Mouse (Mus musculus): ENCODE measurements around the gene Spats1. TPM values are rescaled to one million over a fixed set of nuclear protein-coding genes. Genes with fewer than 3 reads are reported as not detected.

Gene Spats1
- polyA plus RNA-seq, 1 experiment from 2014 or later = 0.27 TPM

GRCm38 (mm10) chr17:45515204-45515726 is 40.0 kb upstream of the Spats1 start:
- Histone ChIP-seq H3K27me3 (replicated peaks; ENCODE audit: control insufficient read depth, insufficient read depth, low read length) (no peaks in the 10 kb centered on the region), H3K36me3 (ENCODE audit: control insufficient read depth, insufficient read depth, low read length) (peaks cover 10% of the 10 kb centered on the region), H3K9ac (ENCODE audit: low read depth, low read length) (no peak overlapping the region), H3K4me2 (ENCODE audit: low read depth, low read length) (no peak overlapping the region), H3K4me1 (ENCODE audit: control insufficient read depth, insufficient read depth, low read length) (no peaks in the 10 kb centered on the region; the same call in 1 of the 2 replicates), H3K4me3 (ENCODE audit: low read length) (no peak overlapping the region), H3K9me3 (ENCODE audit: control insufficient read depth, low read length) (no peaks in the 10 kb centered on the region), H3K27ac (ENCODE audit: low read length) (no peak overlapping the region)
- ATAC-seq = peak; percentile 57; the same call in 1 of the 2 replicates
- 53% methylated on average over 15 of the region's 15 CpGs for WGBS

- Histone ChIP-seq H3K9ac (ENCODE audit: low read depth, low read length) (no peak overlapping the region), H3K27ac (ENCODE audit: low read length) (no peak overlapping the region), H3K9me3 (ENCODE audit: control insufficient read depth, low read length) (no peaks in the 10 kb centered on the region), H3K4me3 (ENCODE audit: low read length) (no peak overlapping the region), H3K36me3 (ENCODE audit: control insufficient read depth, insufficient read depth, low read length) (0 out of 2 replicates have a peak, but pooled peaks cover 6% of the 10 kb centered on the region), H3K4me2 (ENCODE audit: low read depth, low read length) (no peak overlapping the region), H3K4me1 (ENCODE audit: control insufficient read depth, insufficient read depth, low read length) (no peaks in the 10 kb centered on the region; the same call in 1 of the 2 replicates), H3K27me3 (replicated peaks; ENCODE audit: control insufficient read depth, insufficient read depth, low read length) (no peaks in the 10 kb centered on the region)
- 93% methylated on average over 4 of the region's 4 CpGs for WGBS
- no peak for ATAC-seq
These were observed 36.5 kb upstream of the Spats1 start for GRCm38 (mm10) chr17:45511757-45512156.

- 91% methylated on average over 4 of the region's 4 CpGs for WGBS
These were observed 35.7 kb upstream of the Spats1 start for GRCm38 (mm10) chr17:45510871-45511270.

GRCm38 (mm10) chr17:45506700-45507189 is 31.5 kb upstream of the Spats1 start, which contains the start of gene Aars2:
Gene Aars2 (plus strand): TSS chr17:45506841.
- under 1% methylated on average over 42 of the region's 42 CpGs for WGBS
- peak within 1 kb of the TSS; percentile 80 for H3K27ac ChIP-seq (ENCODE audit: low read length)

More at GRCm38 (mm10) chr17:45510871-45511270, 35.7 kb upstream of the Spats1 start:
- ATAC-seq = no peak
- Histone ChIP-seq H3K4me3 (ENCODE audit: low read length) (no peak overlapping the region), H3K9me3 (ENCODE audit: control insufficient read depth, low read length) (no peaks in the 10 kb centered on the region), H3K4me2 (ENCODE audit: low read depth, low read length) (no peak overlapping the region), H3K36me3 (ENCODE audit: control insufficient read depth, insufficient read depth, low read length) (0 out of 2 replicates have a peak, but pooled peaks cover 6% of the 10 kb centered on the region), H3K4me1 (ENCODE audit: control insufficient read depth, insufficient read depth, low read length) (0 out of 2 replicates have a peak, but pooled peaks cover 3% of the 10 kb centered on the region), H3K27ac (ENCODE audit: low read length) (no peak overlapping the region), H3K9ac (ENCODE audit: low read depth, low read length) (no peak overlapping the region), H3K27me3 (replicated peaks; ENCODE audit: control insufficient read depth, insufficient read depth, low read length) (no peaks in the 10 kb centered on the region)

GRCm38 (mm10) chr17:45505941-45506465 is 30.8 kb upstream of the Spats1 start:
- H3K9ac ChIP-seq (ENCODE audit: low read depth, low read length) = no peak overlapping the region
- H3K4me3 ChIP-seq (ENCODE audit: low read length) = no peak overlapping the region
- ATAC-seq = no peak
- 71% methylated on average over 6 of the region's 6 CpGs for WGBS
- no peaks in the 10 kb centered on the region for H3K9me3 ChIP-seq (ENCODE audit: control insufficient read depth, low read length)
- 0 out of 2 replicates have a peak, but pooled peaks cover 2% of the 10 kb centered on the region for H3K36me3 ChIP-seq (ENCODE audit: control insufficient read depth, insufficient read depth, low read length)
- H3K27ac ChIP-seq (ENCODE audit: low read length) = no peak overlapping the region
- no peaks in the 10 kb centered on the region for H3K27me3 ChIP-seq (replicated peaks; ENCODE audit: control insufficient read depth, insufficient read depth, low read length)
- H3K4me2 ChIP-seq (ENCODE audit: low read depth, low read length) = no peak overlapping the region
- peaks cover 3% of the 10 kb centered on the region; the same call in 1 of the 2 replicates for H3K4me1 ChIP-seq (ENCODE audit: control insufficient read depth, insufficient read depth, low read length)

More at GRCm38 (mm10) chr17:45506700-45507189, 31.5 kb upstream of the Spats1 start, which contains the start of gene Aars2:
- Histone ChIP-seq H3K27me3 (replicated peaks; ENCODE audit: control insufficient read depth, insufficient read depth, low read length) (no peaks in the 10 kb centered on the region), H3K4me2 (ENCODE audit: low read depth, low read length) (peak within 1 kb of the TSS; percentile 37), H3K9me3 (ENCODE audit: control insufficient read depth, low read length) (no peaks in the 10 kb centered on the region), H3K4me3 (ENCODE audit: low read length) (peak within 1 kb of the TSS; percentile 96), H3K4me1 (ENCODE audit: control insufficient read depth, insufficient read depth, low read length) (peaks cover 3% of the 10 kb centered on the region; the same call in 1 of the 2 replicates), H3K36me3 (ENCODE audit: control insufficient read depth, insufficient read depth, low read length) (0 out of 2 replicates have a peak, but pooled peaks cover 2% of the 10 kb centered on the region), H3K9ac (ENCODE audit: low read depth, low read length) (peak within 1 kb of the TSS; percentile 87)
- peak; percentile 95 for ATAC-seq

- H3K36me3 ChIP-seq (ENCODE audit: control insufficient read depth, insufficient read depth, low read length) = no peaks in the 10 kb centered on the region
- no peaks in the 10 kb centered on the region for H3K27me3 ChIP-seq (replicated peaks; ENCODE audit: control insufficient read depth, insufficient read depth, low read length)
- H3K27ac ChIP-seq (ENCODE audit: low read length) = no peak overlapping the region
- 46% methylated on average over 5 of the region's 5 CpGs for WGBS
- H3K9ac ChIP-seq (ENCODE audit: low read depth, low read length) = no peak overlapping the region
- H3K4me2 ChIP-seq (ENCODE audit: low read depth, low read length) = no peak overlapping the region
- H3K9me3 ChIP-seq (ENCODE audit: control insufficient read depth, low read length) = no peaks in the 10 kb centered on the region
- ATAC-seq = no peak
- H3K4me1 ChIP-seq (ENCODE audit: control insufficient read depth, insufficient read depth, low read length) = peaks cover 3% of the 10 kb centered on the region; the same call in 1 of the 2 replicates
- H3K4me3 ChIP-seq (ENCODE audit: low read length) = no peak overlapping the region
These were observed 28.2 kb upstream of the Spats1 start for GRCm38 (mm10) chr17:45503301-45503973.

GRCm38 (mm10) chr17:45502324-45502723 is 27.1 kb upstream of the Spats1 start:
- WGBS = 53% methylated on average over 4 of the region's 4 CpGs
- Histone ChIP-seq H3K27ac (ENCODE audit: low read length) (no peak overlapping the region), H3K9me3 (ENCODE audit: control insufficient read depth, low read length) (no peaks in the 10 kb centered on the region), H3K27me3 (replicated peaks; ENCODE audit: control insufficient read depth, insufficient read depth, low read length) (no peaks in the 10 kb centered on the region), H3K4me3 (ENCODE audit: low read length) (no peak overlapping the region), H3K36me3 (ENCODE audit: control insufficient read depth, insufficient read depth, low read length) (no peaks in the 10 kb centered on the region), H3K4me1 (ENCODE audit: control insufficient read depth, insufficient read depth, low read length) (peaks cover 3% of the 10 kb centered on the region; the same call in 1 of the 2 replicates), H3K4me2 (ENCODE audit: low read depth, low read length) (no peak overlapping the region), H3K9ac (ENCODE audit: low read depth, low read length) (no peak overlapping the region)
- no peak for ATAC-seq

GRCm38 (mm10) chr17:45500981-45501380 is 25.8 kb upstream of the Spats1 start:
- no peaks in the 10 kb centered on the region for H3K27me3 ChIP-seq (replicated peaks; ENCODE audit: control insufficient read depth, insufficient read depth, low read length)
- no peak overlapping the region for H3K4me2 ChIP-seq (ENCODE audit: low read depth, low read length)
- 20% methylated on average over 4 of the region's 4 CpGs for WGBS
- H3K27ac ChIP-seq (ENCODE audit: low read length) = no peak overlapping the region
- no peaks in the 10 kb centered on the region; the same call in 1 of the 2 replicates for H3K4me1 ChIP-seq (ENCODE audit: control insufficient read depth, insufficient read depth, low read length)
- ATAC-seq = no peak
- H3K9me3 ChIP-seq (ENCODE audit: control insufficient read depth, low read length) = no peaks in the 10 kb centered on the region
- H3K36me3 ChIP-seq (ENCODE audit: control insufficient read depth, insufficient read depth, low read length) = no peaks in the 10 kb centered on the region
- no peak overlapping the region for H3K4me3 ChIP-seq (ENCODE audit: low read length)
- H3K9ac ChIP-seq (ENCODE audit: low read depth, low read length) = no peak overlapping the region

GRCm38 (mm10) chr17:45499516-45499915 is 24.3 kb upstream of the Spats1 start:
- H3K27ac ChIP-seq (ENCODE audit: low read length) = no peak overlapping the region

More at GRCm38 (mm10) chr17:45499516-45499915, 24.3 kb upstream of the Spats1 start:
- no peak for ATAC-seq
- 42% methylated on average over 2 of the region's 2 CpGs for WGBS
- Histone ChIP-seq H3K4me1 (ENCODE audit: control insufficient read depth, insufficient read depth, low read length) (peaks cover 3% of the 10 kb centered on the region; the same call in 1 of the 2 replicates), H3K4me2 (ENCODE audit: low read depth, low read length) (no peak overlapping the region), H3K36me3 (ENCODE audit: control insufficient read depth, insufficient read depth, low read length) (no peaks in the 10 kb centered on the region), H3K9me3 (ENCODE audit: control insufficient read depth, low read length) (no peaks in the 10 kb centered on the region), H3K27me3 (replicated peaks; ENCODE audit: control insufficient read depth, insufficient read depth, low read length) (no peaks in the 10 kb centered on the region), H3K4me3 (ENCODE audit: low read length) (no peak overlapping the region), H3K9ac (ENCODE audit: low read depth, low read length) (no peak overlapping the region)
